In the genomic region with DNA sequence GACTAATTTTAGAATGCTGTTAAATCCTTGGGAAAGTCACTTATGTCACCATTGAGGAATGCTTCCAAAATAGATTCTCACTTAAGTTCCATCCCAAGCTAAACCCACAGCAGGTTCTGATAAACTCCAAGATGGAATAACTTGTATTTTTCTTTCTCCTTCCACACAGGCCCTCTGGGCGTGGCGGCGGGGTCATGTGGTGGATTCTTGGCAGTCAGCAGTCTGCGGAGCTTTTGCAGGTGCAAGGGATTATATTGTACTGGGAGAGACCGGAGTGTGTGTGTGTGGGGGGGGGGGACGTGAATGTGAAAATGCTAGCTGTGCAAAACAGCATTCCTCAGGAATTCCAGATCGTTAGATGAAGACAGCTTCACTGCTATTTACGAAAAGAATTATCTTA, we compare ENCODE assay signal across 8 mouse cellular contexts.
DNase-seq lines count a peak whose midpoint lies in the region; ATAC-seq and TF ChIP-seq lines count a peak whose summit lies in the region.

No protein-coding gene starts in this region.

- WGBS in kidney, embryonic 14.5 days: 6% methylated on average over 8 of the region's 8 CpGs
- 4% methylated on average over 8 of the region's 8 CpGs for WGBS in embryonic facial prominence, embryonic 14.5 days
- WGBS in heart, postnatal 0 days: 6% methylated on average over 8 of the region's 8 CpGs

- no peak overlapping the region for H3K4me2 ChIP-seq in kidney, embryonic 14.5 days (replicated peaks; ENCODE audit: low read depth, low read length)
- H3K4me2 ChIP-seq in embryonic facial prominence, embryonic 14.5 days (ENCODE audit: low read depth, low read length): peak overlapping the region; percentile 32; the same call in 1 of the 2 replicates
- peak overlapping the region; percentile 46 for H3K4me2 ChIP-seq in heart, postnatal 0 days (ENCODE audit: low read depth, low read length)

- DNase-seq in kidney, adult 11 months: no peak
- DNase-seq in embryonic facial prominence, embryonic 14.5 days (ENCODE audit: low spot score): peak; percentile 92
- DNase-seq in heart, postnatal 0 days (ENCODE audit: low spot score): peak; percentile 65
- DNase-seq in neural tube, embryonic 10.5 days (ENCODE audit: extremely low spot score, low spot score): peak; percentile 50
- DNase-seq in layer of hippocampus, adult 18-20 months (ENCODE audit: low spot score in 2 of 2): no peak
- DNase-seq in left cerebral cortex, adult 8-10 months (ENCODE audit: low spot score in 2 of 2): no peak
- no peak for DNase-seq in spleen, postnatal 36 days (ENCODE audit: low spot score in 2 of 2)

- H3K36me3 ChIP-seq in kidney, embryonic 14.5 days (ENCODE audit: control insufficient read depth, insufficient read depth, low read length): no peaks in the 10 kb centered on the region
- H3K36me3 ChIP-seq in embryonic facial prominence, embryonic 14.5 days (ENCODE audit: control insufficient read depth, insufficient read depth, low read length): no peaks in the 10 kb centered on the region
- no peaks in the 10 kb centered on the region for H3K36me3 ChIP-seq in heart, postnatal 0 days (replicated peaks; ENCODE audit: control insufficient read depth, insufficient read depth, low read length)

- TF ChIP-seq CTCF in heart, postnatal 0 days (IDR thresholded peaks at IDR 0.05; ENCODE audit: low read depth): no peak

- no peak overlapping the region for H3K9ac ChIP-seq in kidney, embryonic 14.5 days (ENCODE audit: low read depth, low read length)
- no peak overlapping the region for H3K9ac ChIP-seq in embryonic facial prominence, embryonic 14.5 days (ENCODE audit: low read depth, low read length)
- no peak overlapping the region for H3K9ac ChIP-seq in heart, postnatal 0 days (replicated peaks; ENCODE audit: low read depth, low read length)

- no peak for TF ChIP-seq EP300 in heart, postnatal 0 days (IDR thresholded peaks at IDR 0.05; ENCODE audit: low read depth)

- ATAC-seq in kidney, embryonic 14.5 days (ENCODE audit: low FRiP score, low TSS enrichment): peak; percentile 63
- peak; percentile 93 for ATAC-seq in embryonic facial prominence, embryonic 14.5 days (ENCODE audit: low read depth)
- ATAC-seq in heart, postnatal 0 days (ENCODE audit: insufficient read depth, low read depth): peak; percentile 72; the same call in 1 of the 2 replicates

- H3K9me3 ChIP-seq in kidney, embryonic 14.5 days (ENCODE audit: control insufficient read depth, low read length): no peaks in the 10 kb centered on the region
- no peaks in the 10 kb centered on the region for H3K9me3 ChIP-seq in embryonic facial prominence, embryonic 14.5 days (ENCODE audit: control insufficient read depth, low read length)
- no peaks in the 10 kb centered on the region for H3K9me3 ChIP-seq in heart, postnatal 0 days (replicated peaks; ENCODE audit: control insufficient read depth, low read length)

- H3K27ac ChIP-seq in kidney, embryonic 14.5 days (ENCODE audit: low read depth, low read length): no peak overlapping the region
- H3K27ac ChIP-seq in embryonic facial prominence, embryonic 14.5 days (replicated peaks; ENCODE audit: low read depth, low read length): peak overlapping the region; percentile 48; the same call in 1 of the 2 replicates
- H3K27ac ChIP-seq in heart, postnatal 0 days (ENCODE audit: low read depth): peak overlapping the region; percentile 49

- H3K4me3 ChIP-seq in kidney, embryonic 14.5 days (ENCODE audit: low read length): no peak overlapping the region
- H3K4me3 ChIP-seq in embryonic facial prominence, embryonic 14.5 days (ENCODE audit: low read depth, low read length): no peak overlapping the region
- H3K4me3 ChIP-seq in heart, postnatal 0 days (ENCODE audit: low read depth, low read length): peak overlapping the region; percentile 10

- peaks cover 36% of the 10 kb centered on the region for H3K4me1 ChIP-seq in kidney, embryonic 14.5 days (ENCODE audit: control insufficient read depth, insufficient read depth, low read length)
- peaks cover 31% of the 10 kb centered on the region for H3K4me1 ChIP-seq in embryonic facial prominence, embryonic 14.5 days (ENCODE audit: control insufficient read depth, insufficient read depth, low read length)
- peaks cover 29% of the 10 kb centered on the region for H3K4me1 ChIP-seq in heart, postnatal 0 days (ENCODE audit: control insufficient read depth, insufficient read depth)

- no peaks in the 10 kb centered on the region for H3K27me3 ChIP-seq in kidney, embryonic 14.5 days (ENCODE audit: control insufficient read depth, insufficient read depth, low read length)
- no peaks in the 10 kb centered on the region for H3K27me3 ChIP-seq in embryonic facial prominence, embryonic 14.5 days (replicated peaks; ENCODE audit: control insufficient read depth, insufficient read depth, low read length)
- H3K27me3 ChIP-seq in heart, postnatal 0 days (ENCODE audit: control insufficient read depth, insufficient read depth, low read length): no peaks in the 10 kb centered on the region

Comparison
In these comparisons a context has a peak if more than half of its experiments do, and no peak if none do; other contexts are left out.
1. DNase-seq: peak in embryonic facial prominence, embryonic 14.5 days (single experiment), heart, postnatal 0 days (single experiment) and neural tube, embryonic 10.5 days (single experiment); none in kidney, adult 11 months (single experiment), layer of hippocampus, adult 18-20 months (0 of 2), left cerebral cortex, adult 8-10 months (0 of 2) and spleen, postnatal 36 days (0 of 2).
2. Peak in every context shown above with its lines, with median percentiles within 50 percentile points of each other: ATAC-seq.